In genomic region chr7:46111212-46111817, GRCm38 (mm10) we compare ENCODE assay signal across 24 mouse cellular contexts. TPM values are rescaled to one million over a fixed set of nuclear protein-coding genes. Genes with fewer than 3 reads are reported as not detected.
DNase-seq lines count a peak whose midpoint lies in the region; ATAC-seq and TF ChIP-seq lines count a peak whose summit lies in the region.
"Had no signal": no experiment of that assay in that cellular context is flagged by ENCODE, and none has a peak within 500 bp of the region (broad histone marks: within the 10 kb centered on the region; RNA-seq: fewer than 3 reads in every experiment).

No protein-coding gene starts in this region.

- H3K9me3 ChIP-seq in stomach, embryonic 16.5 days (replicated peaks; ENCODE audit: control insufficient read depth, low read length) = no peaks in the 10 kb centered on the region
- no peaks in the 10 kb centered on the region for H3K9me3 ChIP-seq in stomach, postnatal 0 days (ENCODE audit: control insufficient read depth, low read length)
- H3K9me3 ChIP-seq: embryonic facial prominence, embryonic 10.5 days; hindbrain, embryonic 10.5 days; intestine, embryonic 15.5 days; limb, embryonic 13.5 days; liver, embryonic 12.5 days; midbrain, embryonic 10.5 days; neural tube, embryonic 15.5 days had no signal

- 0 out of 2 replicates have a peak, but pooled peaks have one; percentile 9 for ATAC-seq in stomach, embryonic 16.5 days (ENCODE audit: insufficient read depth, low FRiP score)
- ATAC-seq in stomach, postnatal 0 days (ENCODE audit: low FRiP score, low TSS enrichment) = no peak
- ATAC-seq: CD4-positive, CD25-positive, alpha-beta regulatory T cell, adult 4 months; hindbrain, embryonic 16.5 days; intestine, embryonic 15.5 days; liver, embryonic 12.5 days; midbrain, embryonic 16.5 days had no signal

- TF ChIP-seq CTCF in stomach, postnatal 0 days (IDR thresholded peaks at IDR 0.05; ENCODE audit: low read depth) = no peak

- no peak overlapping the region for H3K9ac ChIP-seq in stomach, embryonic 16.5 days (ENCODE audit: low read length)
- H3K9ac ChIP-seq in stomach, postnatal 0 days (ENCODE audit: low read length) = no peak overlapping the region
- H3K9ac ChIP-seq: intestine, embryonic 15.5 days; limb, embryonic 13.5 days; liver, embryonic 12.5 days; neural tube, embryonic 15.5 days had no signal

- no peak overlapping the region for H3K4me3 ChIP-seq in stomach, embryonic 16.5 days (replicated peaks; ENCODE audit: low read length)
- H3K4me3 ChIP-seq in stomach, postnatal 0 days (ENCODE audit: low read depth, low read length) = no peak overlapping the region
- H3K4me3 ChIP-seq: embryonic facial prominence, embryonic 10.5 days; hindbrain, embryonic 10.5 days; intestine, embryonic 15.5 days; limb, embryonic 13.5 days; liver, embryonic 12.5 days; midbrain, embryonic 10.5 days; neural tube, embryonic 15.5 days had no signal

- no peak overlapping the region for H3K4me2 ChIP-seq in stomach, embryonic 16.5 days (ENCODE audit: low read depth, low read length)
- no peak overlapping the region for H3K4me2 ChIP-seq in stomach, postnatal 0 days (replicated peaks; ENCODE audit: low read depth)
- H3K4me2 ChIP-seq: intestine, embryonic 15.5 days; limb, embryonic 13.5 days; liver, embryonic 12.5 days; neural tube, embryonic 15.5 days had no signal

- peak; percentile 37 for DNase-seq in adrenal gland, postnatal 10 days
- DNase-seq in adrenal gland, postnatal 4 days (ENCODE audit: low spot score in 2 of 2) = no peak
- peak; percentile 7 for DNase-seq in heart, adult 8-10 months (ENCODE audit: low spot score)
- DNase-seq in heart, adult 9 months (ENCODE audit: low spot score in 2 of 2) = no peak
- no peak for DNase-seq in stomach, postnatal 0 days (ENCODE audit: low spot score)
- DNase-seq in skeletal muscle tissue, adult 2 months (ENCODE audit: low read depth, low spot score) = peak; percentile 64
- DNase-seq in left cerebral cortex, postnatal 14 days (ENCODE audit: low spot score in 2 of 2) = no peak
- DNase-seq: cerebellum, adult 9-11 months; kidney, adult 8-10 months; kidney, postnatal 10 days; lung, adult 18-20 months; lung, postnatal 10 days; right cerebral cortex, adult 18-20 months had no signal

- intact Hi-C loops in left cerebral cortex, postnatal 14 days (cut with DNase I) = no loop called here

- no peaks in the 10 kb centered on the region for H3K4me1 ChIP-seq in stomach, embryonic 16.5 days (ENCODE audit: control insufficient read depth, insufficient read depth, low read length)
- no peaks in the 10 kb centered on the region for H3K4me1 ChIP-seq in stomach, postnatal 0 days (replicated peaks; ENCODE audit: control insufficient read depth, insufficient read depth)
- H3K4me1 ChIP-seq: intestine, embryonic 15.5 days; liver, embryonic 12.5 days had no signal

- no peaks in the 10 kb centered on the region for H3K27me3 ChIP-seq in stomach, embryonic 16.5 days (ENCODE audit: control insufficient read depth, insufficient read depth, low read length)
- H3K27me3 ChIP-seq in stomach, postnatal 0 days (ENCODE audit: control insufficient read depth, insufficient read depth, low read length) = no peaks in the 10 kb centered on the region
- H3K27me3 ChIP-seq: intestine, embryonic 15.5 days; limb, embryonic 13.5 days; liver, embryonic 12.5 days; neural tube, embryonic 15.5 days had no signal

- TF ChIP-seq EP300 in stomach, postnatal 0 days (optimal IDR thresholded peaks at IDR 0.05) = no peak

- H3K27ac ChIP-seq in stomach, embryonic 16.5 days (ENCODE audit: low read length) = no peak overlapping the region
- no peak overlapping the region for H3K27ac ChIP-seq in stomach, postnatal 0 days (replicated peaks)
- H3K27ac ChIP-seq: embryonic facial prominence, embryonic 10.5 days; hindbrain, embryonic 10.5 days; intestine, embryonic 15.5 days; limb, embryonic 13.5 days; liver, embryonic 12.5 days; midbrain, embryonic 10.5 days; neural tube, embryonic 15.5 days had no signal

- 73% methylated on average over 15 of the region's 15 CpGs for WGBS in stomach, embryonic 16.5 days
- 75% methylated on average over 15 of the region's 15 CpGs for WGBS in stomach, postnatal 0 days

- H3K36me3 ChIP-seq in stomach, embryonic 16.5 days (ENCODE audit: control insufficient read depth, insufficient read depth, low read length) = no peaks in the 10 kb centered on the region
- no peaks in the 10 kb centered on the region for H3K36me3 ChIP-seq in stomach, postnatal 0 days (ENCODE audit: control insufficient read depth, insufficient read depth, low read length)
- H3K36me3 ChIP-seq: embryonic facial prominence, embryonic 10.5 days; hindbrain, embryonic 10.5 days; intestine, embryonic 15.5 days; limb, embryonic 13.5 days; liver, embryonic 12.5 days; midbrain, embryonic 10.5 days; neural tube, embryonic 15.5 days had no signal

RNA-seq across cellular contexts. Expression of gene Kcnj11, which starts 10.8 kb away (rescaled TPM):
- total RNA-seq in adrenal gland, postnatal 10 days (2021) = 1 to 10 TPM; 1.7 to 4.9 TPM
- total RNA-seq in adrenal gland, postnatal 4 days (2021) = 1 to 10 TPM; 2.3 to 2.8 TPM
- 100 to 1,000 TPM; 130 to 134 (median 132) TPM for total RNA-seq in heart, adult 8-10 months (2022)
- polyA plus RNA-seq in stomach, embryonic 16.5 days (2015; fragmentation: Nextera tagmentation; extraction: Ambion mirVana) = 0.99 and 1.4 TPM in 2 replicates
- 0.61 and 0.81 TPM in 2 replicates for polyA plus RNA-seq in stomach, postnatal 0 days (2015; fragmentation: Nextera tagmentation; extraction: Ambion mirVana)
- total RNA-seq in left cerebral cortex, postnatal 14 days (2021) = 10 to 100 TPM; 29.2 to 30.5 TPM
- polyA plus RNA-seq: CD4-positive, CD25-positive, alpha-beta regulatory T cell, adult 4 months; liver, embryonic 12.5 days had no signal

Comparison
In these comparisons a context has a peak if more than half of its experiments do, and no peak if none do; other contexts are left out.
1. DNase-seq: peak in adrenal gland, postnatal 10 days (single experiment), heart, adult 8-10 months (single experiment) and skeletal muscle tissue, adult 2 months (single experiment); none in adrenal gland, postnatal 4 days (0 of 2), heart, adult 9 months (0 of 2), stomach, postnatal 0 days (single experiment) and left cerebral cortex, postnatal 14 days (0 of 2).
2. RNA of gene Kcnj11, which starts 10.8 kb away (total RNA-seq): 130 to 134 TPM in heart, adult 8-10 months and 29.2 to 30.5 TPM in left cerebral cortex, postnatal 14 days; 1.7 to 4.9 TPM in adrenal gland, postnatal 10 days and 2.3 to 2.8 TPM in adrenal gland, postnatal 4 days; every median in the first group is over 4 times any median in the second.